Mouse (Mus musculus) layer of hippocampus, adult 2 months (tissue): ENCODE data around the gene Atf7. TPM values are rescaled to one million over a fixed set of nuclear protein-coding genes. Genes with fewer than 3 reads are reported as not detected.

Experiments used
- DNase-seq, 2 experiments: peaks; one replicate each; pipeline ENCODE4 v3.0.0; 2022; ENCODE audit warnings: low spot score in 2 of 2
- H3K27ac ChIP-seq: fragments of 200-600 bp; 2 replicates; pipeline ENCODE4 v1.8.1; 2022
- H3K4me3 ChIP-seq: fragments of 200-600 bp; 2 replicates; pipeline ENCODE4 v1.8.1; 2022; ENCODE audit warnings: mild to moderate bottlenecking
- CTCF ChIP-seq: fragments of 200-600 bp; conservative IDR thresholded peaks from 2 replicates; pipeline ENCODE4 v1.8.1; 2022; ENCODE audit warnings: antibody characterized with exemption, mild to moderate bottlenecking, moderate library complexity
- microRNA-seq, 2 experiments: library from miRNA; unstranded; fragments of <30 nt; microRNA quantifications; one replicate each; pipeline ENCODE4 v1.2.0; 2021
- total RNA-seq, 2 experiments: library from RNA; stranded (reverse); gene quantifications; 2 replicates each; pipeline ENCODE4 v1.2.3; 2021

Atf7 gene
- total RNA-seq, 2 experiments from 2014 or later = 45.5 to 46.4 TPM

GRCm38 (mm10) chr15:102503924-102504782, 121.1 kb downstream of the Atf7 start:
- DNase-seq = no peak
- no peak for TF ChIP-seq CTCF

GRCm38 (mm10) chr15:102503447-102503846, 121.8 kb downstream of the Atf7 start, which contains the start of gene Gm10337:
Gene Gm10337, plus strand, starts transcription at chr15:102503722.
- Histone ChIP-seq H3K4me3 (no peak within 1 kb of the TSS), H3K27ac (peak within 1 kb of the TSS; percentile 76; the same call in 1 of the 2 replicates)
- no peak for TF ChIP-seq CTCF
- DNase-seq = no peak

More at GRCm38 (mm10) chr15:102503924-102504782, 121.1 kb downstream of the Atf7 start:
- no peak overlapping the region for H3K4me3 ChIP-seq
- H3K27ac ChIP-seq = peak overlapping the region; percentile 76; the same call in 1 of the 2 replicates

DNA sequence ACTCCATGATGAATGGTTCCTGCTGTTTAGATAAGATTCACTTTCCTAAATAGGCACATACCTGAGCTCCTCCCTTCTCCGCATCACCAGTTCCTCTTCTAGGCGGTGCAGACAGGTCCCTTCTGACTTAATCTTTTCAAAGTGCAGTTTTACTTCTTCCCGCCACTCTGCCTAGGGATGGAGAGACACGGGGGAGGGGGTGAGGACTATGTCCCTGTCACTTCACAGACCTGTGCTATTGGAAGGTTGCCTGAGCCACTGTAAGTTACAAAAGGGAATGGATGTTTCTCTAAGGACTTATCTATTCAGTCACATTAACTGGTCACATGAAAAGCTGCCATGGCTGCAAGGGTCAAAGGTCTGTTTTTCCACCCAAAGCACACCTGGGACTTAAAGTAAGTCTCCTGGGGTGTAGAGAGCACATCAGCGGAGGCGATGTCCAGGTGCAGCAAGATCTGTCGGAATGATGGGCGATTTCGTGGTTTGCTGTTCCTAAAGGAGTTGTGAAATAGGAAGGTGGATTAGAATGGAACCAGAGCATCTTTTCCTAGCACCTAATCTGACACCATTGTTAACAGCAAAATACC, 122.9 kb downstream of the Atf7 start:
- Histone ChIP-seq H3K4me3 (no peak overlapping the region), H3K27ac (peak overlapping the region; percentile 76; the same call in 1 of the 2 replicates)
- no peak for DNase-seq
- TF ChIP-seq CTCF = no peak

DNA sequence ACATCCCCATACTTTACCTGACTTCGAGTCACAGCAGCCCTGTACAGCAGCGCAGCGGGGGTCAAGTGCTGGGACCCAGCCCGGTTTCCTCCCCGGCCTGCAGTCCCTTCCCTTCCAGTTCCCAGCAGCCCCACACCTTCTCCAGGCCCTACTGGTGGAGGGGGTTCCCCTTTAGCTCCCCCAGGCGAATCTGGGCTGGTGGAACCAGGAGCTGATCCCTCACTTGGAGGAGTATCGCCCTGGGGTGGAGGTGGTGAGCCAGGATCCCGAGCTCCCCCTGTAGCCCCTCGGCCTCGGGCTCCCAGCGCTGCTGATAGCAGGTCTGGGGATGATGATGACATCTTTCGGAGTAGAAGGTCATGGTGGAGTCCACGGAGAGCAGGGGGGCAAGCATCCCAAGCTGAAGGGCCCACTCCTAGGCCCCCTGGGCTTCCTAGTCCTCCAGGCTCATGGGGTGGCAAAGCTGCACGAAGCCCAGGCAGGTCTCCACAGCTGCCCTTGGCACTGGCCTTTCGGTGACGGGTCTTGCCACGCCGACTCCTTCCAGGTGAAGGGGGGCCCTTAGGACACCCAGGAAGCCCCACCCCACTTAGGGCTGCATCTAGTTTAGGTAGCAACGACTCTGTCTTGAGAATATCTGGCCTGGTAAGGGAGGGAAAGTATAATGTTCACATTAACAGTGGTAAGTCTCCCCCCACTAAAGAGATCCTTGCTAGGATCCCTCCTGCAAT, 124.0 kb downstream of the Atf7 start:
- H3K27ac ChIP-seq = peak overlapping the region; percentile 76; the same call in 1 of the 2 replicates
- H3K4me3 ChIP-seq = no peak overlapping the region
- no peak for DNase-seq
- TF ChIP-seq CTCF = no peak

GRCm38 (mm10) chr15:102500479-102500878, 124.8 kb downstream of the Atf7 start:
- DNase-seq = no peak
- H3K27ac ChIP-seq = peak overlapping the region; percentile 76; the same call in 1 of the 2 replicates
- TF ChIP-seq CTCF = no peak
- H3K4me3 ChIP-seq = no peak overlapping the region

- Histone ChIP-seq H3K4me3 (no peak overlapping the region), H3K27ac (peak overlapping the region; percentile 76)
- no peak for TF ChIP-seq CTCF
- DNase-seq = no peak
Measured at GRCm38 (mm10) chr15:102499851-102500250, 125.4 kb downstream of the Atf7 start.

DNA sequence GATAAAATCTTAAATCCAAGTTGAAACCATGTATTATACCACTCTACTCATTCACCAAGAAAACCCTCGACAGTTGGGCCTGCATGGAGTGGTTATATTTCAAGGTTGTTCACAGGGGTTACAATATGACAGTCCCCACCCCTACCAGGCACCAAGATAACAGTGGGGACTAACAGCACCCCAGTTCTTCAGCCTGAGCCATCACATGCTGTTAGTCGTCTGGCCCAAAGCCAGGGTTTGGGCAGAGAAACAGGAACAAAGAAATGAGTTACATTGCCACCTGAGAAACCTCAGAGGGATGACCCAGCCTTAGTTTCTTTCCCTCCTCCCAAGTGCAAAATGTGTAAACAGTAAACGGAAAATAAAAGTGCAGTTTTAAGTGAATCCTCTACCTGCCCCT, 125.9 kb downstream of the Atf7 start:
- Histone ChIP-seq H3K4me3 (no peak overlapping the region), H3K27ac (peak overlapping the region; percentile 76)
- DNase-seq = no peak
- no peak for TF ChIP-seq CTCF

DNA sequence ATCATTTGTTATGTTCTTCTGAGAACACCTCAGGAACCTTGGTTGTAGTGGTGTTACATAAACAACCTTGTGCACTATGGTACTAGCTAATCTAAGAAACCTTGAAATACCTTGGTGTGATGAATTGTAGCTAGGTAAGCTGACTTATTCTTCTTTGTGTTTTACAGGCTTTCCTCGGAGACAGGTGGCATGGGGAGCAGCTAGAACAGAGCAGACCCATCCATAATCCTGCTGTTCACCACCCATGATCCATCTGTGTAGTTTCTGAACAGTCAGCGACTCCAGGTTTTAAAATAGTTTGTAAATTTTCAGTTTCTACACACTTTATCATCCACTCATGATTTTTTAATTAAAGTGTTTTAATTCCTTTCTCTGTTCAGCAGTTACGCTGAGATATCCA, 126.9 kb downstream of the Atf7 start:
- peak overlapping the region; percentile 86 for H3K27ac ChIP-seq
- DNase-seq = peak in 1 of 2 experiments; percentile 54
- TF ChIP-seq CTCF = no peak

DNA sequence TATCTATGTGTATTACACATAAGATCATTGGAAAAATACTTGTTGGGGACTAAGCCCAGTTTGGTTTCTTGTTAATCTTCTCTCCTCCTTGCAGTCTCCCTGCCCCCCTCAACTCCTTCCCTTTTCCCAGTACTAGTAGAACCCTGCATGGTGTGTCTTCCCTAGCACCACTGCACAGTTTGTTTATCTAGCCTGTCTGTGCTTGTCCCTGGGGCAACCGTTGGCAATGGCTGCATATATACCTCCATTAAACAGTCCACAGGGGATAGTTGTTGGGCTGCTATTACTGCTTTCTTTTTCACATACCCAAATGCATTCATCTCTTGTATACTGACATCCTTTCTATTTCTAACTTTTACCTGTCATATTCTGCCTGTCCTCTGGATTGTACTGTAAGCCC, 137.6 kb downstream of the Atf7 start:
- no peak for TF ChIP-seq CTCF
- Histone ChIP-seq H3K27ac (no peak overlapping the region), H3K4me3 (no peak overlapping the region)
- no peak for DNase-seq

More for the DNA sequence above, 126.9 kb downstream of the Atf7 start:
- no peak overlapping the region for H3K4me3 ChIP-seq

GRCm38 (mm10) chr15:102485853-102486252, 139.4 kb downstream of the Atf7 start:
- no peak for TF ChIP-seq CTCF
- Histone ChIP-seq H3K4me3 (no peak overlapping the region), H3K27ac (no peak overlapping the region)
- DNase-seq = no peak

GRCm38 (mm10) chr15:102483136-102483535, 142.1 kb downstream of the Atf7 start:
- no peak for TF ChIP-seq CTCF
- H3K4me3 ChIP-seq = no peak overlapping the region

More at GRCm38 (mm10) chr15:102483136-102483535, 142.1 kb downstream of the Atf7 start:
- DNase-seq = no peak
- H3K27ac ChIP-seq = no peak overlapping the region

Small RNAs within 50 kb of the gene (microRNA-seq; reads per million reads assigned to microRNA genes)
- 0 reads per million in 2 experiments for gene Mir688

Other genes with a start within 250 kb of the Atf7 start
- gene Sp1, start 219.3 kb downstream of the Atf7 start, total RNA-seq = 10 to 100 TPM; 23.1 to 33.0 TPM
- gene Amhr2, start 180.1 kb downstream of the Atf7 start, total RNA-seq = 1 to 10 TPM in 1 of 2 experiments, under 1 TPM in 1; 0.66 to 1.2 TPM
- 10 to 100 TPM; 40.2 to 42.7 TPM for gene Prr13, start 166.4 kb downstream of the Atf7 start, total RNA-seq
- gene Pcbp2, start 154.9 kb downstream of the Atf7 start, total RNA-seq = 100 to 1,000 TPM; 496 to 505 TPM
- not detected for gene Gm10337, start 121.7 kb downstream of the Atf7 start, total RNA-seq
- gene Map3k12, start 108.4 kb downstream of the Atf7 start, total RNA-seq = 10 to 100 TPM; 95.0 to 99.9 TPM
- gene Tarbp2, start 107.3 kb downstream of the Atf7 start, total RNA-seq = 10 to 100 TPM; 36.2 to 37.7 TPM
- 1 to 10 TPM; 5.5 TPM for gene Npff, start 100.5 kb downstream of the Atf7 start, total RNA-seq
- not detected for gene Gm28047, start 397 bp downstream of the Atf7 start, total RNA-seq
- gene Atp5g2, start 46.9 kb upstream of the Atf7 start, total RNA-seq = 10 to 100 TPM; 11.0 to 11.5 TPM
- gene Calcoco1, start 96.7 kb upstream of the Atf7 start, total RNA-seq = 10 to 100 TPM; 95.4 to 96.9 TPM